Mouse (Mus musculus): ENCODE measurements around the gene Olfr287. TPM values are rescaled to one million over a fixed set of nuclear protein-coding genes. Genes with fewer than 3 reads are reported as not detected.
A peak's percentile ranks its signal among the peaks of the same experiment; 100 is the strongest.

The Olfr287 gene
- polyA plus RNA-seq, 1 experiment from 2014 or later = not detected

DNA sequence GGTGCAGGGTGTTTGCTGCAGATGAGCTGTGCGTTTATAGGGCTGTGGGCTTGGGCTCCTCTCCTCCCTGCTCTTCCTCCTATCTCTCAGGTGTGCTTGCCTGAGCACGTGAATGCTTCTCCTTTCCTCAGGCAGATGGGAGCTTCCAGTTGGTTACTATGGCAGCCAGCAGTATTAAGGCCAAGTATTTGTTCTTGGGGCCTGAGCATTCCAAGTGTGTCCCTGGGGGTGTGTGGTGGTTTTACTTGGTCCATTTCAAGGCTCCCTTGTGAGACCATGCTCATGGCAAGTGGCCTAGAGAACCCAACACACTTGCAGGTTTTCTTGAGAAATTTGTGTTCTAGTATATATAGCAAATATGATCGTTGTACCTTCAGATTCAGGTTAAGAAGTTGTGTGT, 25.4 kb downstream of the Olfr287 start, which contains the start of gene Olfr288:
Gene Olfr288, minus strand, starts transcription at position 101 of the 400 bp plus-strand sequence.
- Histone ChIP-seq H3K4me2 (no peak within 1 kb of the TSS), H3K4me1 (replicated peaks) (no peaks in the 10 kb centered on the region), H3K27ac (no peak within 1 kb of the TSS), H3K36me3 (no peaks in the 10 kb centered on the region), H3K4me3 (replicated peaks) (no peak within 1 kb of the TSS), H3K9ac (replicated peaks) (no peak within 1 kb of the TSS), H3K9me3 (no peaks in the 10 kb centered on the region), H3K27me3 (no peaks in the 10 kb centered on the region; the same call in 1 of the 2 replicates)
- WGBS = 70% methylated on average over 3 of the region's 3 CpGs
- no peak for ATAC-seq (ENCODE audit: insufficient number of reproducible peaks, insufficient read depth, low FRiP score, low TSS enrichment, low read depth)

DNA sequence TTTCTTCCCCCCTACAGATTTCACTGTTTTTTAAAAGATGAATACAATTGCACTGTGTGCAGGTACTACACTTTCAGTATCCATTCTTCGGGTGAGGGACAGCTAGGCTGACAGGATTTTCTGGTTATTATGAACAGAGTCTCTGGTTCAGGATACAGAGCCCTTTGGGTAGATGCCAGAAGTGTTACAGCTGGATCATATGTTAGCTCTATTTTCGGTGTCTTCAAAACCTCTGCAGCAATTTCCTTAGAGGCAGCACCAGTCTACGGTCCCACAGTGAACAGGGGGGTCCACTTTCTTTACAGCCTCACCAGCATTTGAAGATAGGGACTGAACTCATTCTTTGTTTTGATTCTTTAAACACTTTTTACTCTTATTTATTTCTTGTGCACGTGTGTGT, 36.4 kb downstream of the Olfr287 start:
- no peaks in the 10 kb centered on the region for H3K4me1 ChIP-seq (replicated peaks)
- H3K4me2 ChIP-seq = no peak overlapping the region
- no peak overlapping the region for H3K4me3 ChIP-seq (replicated peaks)
- H3K27me3 ChIP-seq = no peaks in the 10 kb centered on the region; the same call in 1 of the 2 replicates
- no peaks in the 10 kb centered on the region for H3K36me3 ChIP-seq
- no peaks in the 10 kb centered on the region for H3K9me3 ChIP-seq
- WGBS = 67% methylated on average over 4 of the region's 4 CpGs
- no peak overlapping the region for H3K27ac ChIP-seq
- no peak for ATAC-seq (ENCODE audit: insufficient number of reproducible peaks, insufficient read depth, low FRiP score, low TSS enrichment, low read depth)
- no peak overlapping the region for H3K9ac ChIP-seq (replicated peaks)

DNA sequence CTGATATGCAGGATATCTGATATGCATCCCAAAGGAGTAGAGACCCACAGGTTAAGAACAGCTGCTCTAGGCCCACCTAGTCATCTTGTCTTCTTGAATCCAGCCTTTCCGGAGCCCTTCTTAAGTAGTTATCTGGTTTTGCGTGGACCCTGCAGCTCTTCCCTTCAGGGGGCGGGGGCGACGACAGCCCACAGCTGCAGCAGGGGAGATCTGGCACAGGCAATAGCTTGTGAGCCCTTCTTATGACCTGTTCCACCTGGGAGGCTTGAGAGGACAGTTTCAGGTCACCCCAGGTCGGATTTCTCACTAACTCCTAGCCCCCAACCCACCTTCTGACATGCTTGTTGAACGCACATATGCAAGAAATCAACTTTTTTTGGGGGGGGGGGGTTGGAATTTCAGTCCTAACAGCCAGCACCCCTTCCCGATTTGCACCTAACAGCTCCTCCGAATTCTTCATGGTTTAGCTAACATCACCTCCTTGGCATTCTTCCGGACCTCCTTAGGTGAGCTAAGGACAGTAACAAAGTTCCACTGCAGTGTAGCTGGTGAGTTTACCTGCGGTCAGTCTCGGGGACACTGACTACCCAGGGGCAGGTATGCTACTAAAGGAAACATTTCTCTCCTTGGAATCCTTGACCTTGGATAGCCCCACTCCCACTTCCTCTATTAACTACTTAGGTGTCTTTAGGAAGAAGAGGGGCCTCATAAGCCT, 38.8 kb downstream of the Olfr287 start:
- H3K9ac ChIP-seq (replicated peaks) = no peak overlapping the region
- H3K9me3 ChIP-seq = no peaks in the 10 kb centered on the region
- peaks cover 3% of the 10 kb centered on the region; the same call in 1 of the 2 replicates for H3K27me3 ChIP-seq
- no peak for ATAC-seq (ENCODE audit: insufficient number of reproducible peaks, insufficient read depth, low FRiP score, low TSS enrichment, low read depth)
- no peak overlapping the region for H3K4me3 ChIP-seq (replicated peaks)
- H3K4me1 ChIP-seq (replicated peaks) = no peaks in the 10 kb centered on the region
- no peak overlapping the region for H3K27ac ChIP-seq
- 0 out of 2 replicates have a peak overlapping the region, but pooled peaks have one; percentile 58 for H3K4me2 ChIP-seq
- no peaks in the 10 kb centered on the region for H3K36me3 ChIP-seq
- WGBS = 74% methylated on average over 12 of the region's 12 CpGs

DNA sequence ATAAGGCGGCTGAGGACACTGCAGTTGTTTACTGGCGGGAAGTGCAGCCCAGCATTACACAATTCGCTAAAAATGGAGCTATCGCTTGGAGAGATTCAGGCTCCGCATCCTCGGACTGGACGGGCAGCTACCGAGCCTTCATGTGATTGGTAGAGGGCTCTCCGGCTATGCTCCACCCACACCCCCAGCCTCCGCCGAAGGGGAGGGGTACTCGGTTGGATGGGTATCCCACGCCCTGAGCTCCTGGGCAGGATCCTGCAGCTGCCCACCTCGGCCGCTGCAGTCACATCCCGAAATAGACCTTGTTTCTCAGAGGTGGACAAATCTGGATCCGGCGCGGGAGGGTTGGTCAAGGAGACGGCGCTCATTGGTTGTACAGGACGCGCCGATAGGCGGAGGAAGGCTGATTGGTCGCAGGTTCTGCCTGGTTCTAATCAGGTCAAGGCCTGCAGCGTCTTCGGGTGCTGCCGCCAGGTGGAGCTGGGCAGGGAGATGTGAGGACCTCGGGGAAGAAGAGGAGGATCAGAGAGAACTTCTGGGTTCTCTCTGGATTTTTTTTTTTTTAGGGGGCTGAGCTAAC, 39.6 kb downstream of the Olfr287 start:
- Histone ChIP-seq H3K27ac (0 out of 2 replicates have a peak overlapping the region, but pooled peaks have one; percentile 32), H3K36me3 (no peaks in the 10 kb centered on the region), H3K9me3 (no peaks in the 10 kb centered on the region), H3K4me1 (replicated peaks) (no peaks in the 10 kb centered on the region), H3K4me3 (replicated peaks) (peak overlapping the region; percentile 47), H3K4me2 (peak overlapping the region; percentile 58), H3K27me3 (peaks cover 8% of the 10 kb centered on the region; the same call in 1 of the 2 replicates), H3K9ac (replicated peaks) (peak overlapping the region; percentile 42; the same call in 1 of the 2 replicates)
- ATAC-seq (ENCODE audit: insufficient number of reproducible peaks, insufficient read depth, low FRiP score, low TSS enrichment, low read depth) = peak; percentile 98
- WGBS = under 1% methylated on average over 30 of the region's 30 CpGs

DNA sequence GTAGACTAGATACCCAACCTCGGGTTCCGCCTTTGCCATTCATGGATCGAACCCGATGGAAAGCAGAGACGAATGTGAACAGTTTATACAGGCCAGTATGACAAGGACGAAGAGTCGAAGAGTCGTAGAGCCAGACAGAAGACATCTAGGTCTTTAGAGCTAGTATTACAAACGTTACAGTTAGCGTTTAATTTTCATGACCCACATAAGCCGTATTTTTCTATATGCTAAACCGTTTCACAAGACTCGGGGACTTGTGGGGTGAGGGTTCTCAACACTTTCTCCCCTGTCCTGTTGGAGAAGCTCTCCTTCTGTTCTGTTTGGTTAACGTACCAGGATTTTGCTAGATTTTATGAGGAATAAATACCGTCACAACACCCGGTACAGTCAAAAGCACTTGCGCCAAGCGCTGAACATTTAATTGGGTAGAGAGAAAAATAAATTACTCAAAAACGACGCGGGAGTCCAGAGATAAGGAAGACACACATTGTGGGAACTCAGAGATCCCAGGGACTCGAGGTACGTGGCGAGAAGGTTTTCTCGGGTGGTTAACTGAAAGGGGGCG, 40.2 kb downstream of the Olfr287 start:
- H3K27ac ChIP-seq = no peak overlapping the region

DNA sequence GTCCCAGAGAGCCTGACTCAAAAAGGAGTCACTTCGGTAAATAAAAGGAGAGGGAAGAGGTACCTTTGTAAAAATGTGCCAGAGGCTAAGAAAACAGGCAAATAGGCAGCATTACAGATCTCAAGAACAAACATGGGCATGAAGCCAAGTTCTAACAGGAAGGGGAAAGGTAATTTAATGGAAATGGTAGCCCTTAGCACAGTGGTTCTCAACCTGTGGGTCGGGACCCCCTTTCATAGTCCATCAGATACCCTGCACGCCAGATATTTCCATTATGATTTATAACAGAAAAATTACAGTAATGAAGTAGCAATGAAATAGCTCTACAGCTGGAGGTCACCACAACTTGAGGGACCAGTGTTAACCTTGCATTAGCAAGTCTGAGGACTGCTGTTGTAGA, 43.5 kb downstream of the Olfr287 start:
- ATAC-seq (ENCODE audit: insufficient number of reproducible peaks, insufficient read depth, low FRiP score, low TSS enrichment, low read depth) = no peak
- 72% methylated on average over 3 of the region's 3 CpGs for WGBS
- Histone ChIP-seq H3K4me2 (no peak overlapping the region), H3K4me1 (replicated peaks) (no peaks in the 10 kb centered on the region), H3K9ac (replicated peaks) (no peak overlapping the region), H3K27me3 (peaks cover 36% of the 10 kb centered on the region), H3K27ac (no peak overlapping the region), H3K36me3 (no peaks in the 10 kb centered on the region), H3K9me3 (no peaks in the 10 kb centered on the region), H3K4me3 (replicated peaks) (no peak overlapping the region)

More for the DNA sequence above, 40.2 kb downstream of the Olfr287 start:
- ATAC-seq (ENCODE audit: insufficient number of reproducible peaks, insufficient read depth, low FRiP score, low TSS enrichment, low read depth) = no peak
- peak overlapping the region; percentile 47 for H3K4me3 ChIP-seq (replicated peaks)
- H3K9ac ChIP-seq (replicated peaks) = peak overlapping the region; percentile 42; the same call in 1 of the 2 replicates
- no peaks in the 10 kb centered on the region for H3K9me3 ChIP-seq
- H3K4me2 ChIP-seq = peak overlapping the region; percentile 58
- H3K4me1 ChIP-seq (replicated peaks) = no peaks in the 10 kb centered on the region
- H3K27me3 ChIP-seq = peaks cover 10% of the 10 kb centered on the region
- WGBS = 6% methylated on average over 26 of the region's 26 CpGs
- no peaks in the 10 kb centered on the region for H3K36me3 ChIP-seq

DNA sequence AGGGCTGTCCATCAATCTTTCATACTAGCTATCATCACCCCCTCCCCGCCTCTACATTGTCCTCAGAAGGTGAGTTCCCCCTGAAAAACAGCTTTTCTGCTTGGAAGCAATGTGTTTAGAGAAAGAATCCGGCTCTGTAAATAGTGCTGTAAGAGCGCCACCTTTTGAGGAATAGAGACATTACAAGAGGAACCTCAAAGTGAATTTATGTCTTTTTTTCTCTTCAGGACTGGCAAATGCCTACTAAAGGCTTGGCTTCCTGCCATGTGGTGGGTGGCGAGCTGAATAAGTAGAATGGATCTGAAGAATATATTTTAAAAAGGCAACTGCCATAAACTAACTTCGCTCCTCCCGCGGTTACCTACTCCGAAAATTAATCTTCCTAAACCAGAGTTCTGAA, 47.0 kb downstream of the Olfr287 start:
- Histone ChIP-seq H3K4me1 (replicated peaks) (no peaks in the 10 kb centered on the region), H3K4me2 (no peak overlapping the region), H3K27me3 (peaks cover 71% of the 10 kb centered on the region), H3K9me3 (no peaks in the 10 kb centered on the region), H3K9ac (replicated peaks) (no peak overlapping the region), H3K36me3 (no peaks in the 10 kb centered on the region), H3K27ac (no peak overlapping the region), H3K4me3 (replicated peaks) (no peak overlapping the region)
- ATAC-seq (ENCODE audit: insufficient number of reproducible peaks, insufficient read depth, low FRiP score, low TSS enrichment, low read depth) = no peak
- WGBS = 41% methylated on average over 8 of the region's 8 CpGs

DNA sequence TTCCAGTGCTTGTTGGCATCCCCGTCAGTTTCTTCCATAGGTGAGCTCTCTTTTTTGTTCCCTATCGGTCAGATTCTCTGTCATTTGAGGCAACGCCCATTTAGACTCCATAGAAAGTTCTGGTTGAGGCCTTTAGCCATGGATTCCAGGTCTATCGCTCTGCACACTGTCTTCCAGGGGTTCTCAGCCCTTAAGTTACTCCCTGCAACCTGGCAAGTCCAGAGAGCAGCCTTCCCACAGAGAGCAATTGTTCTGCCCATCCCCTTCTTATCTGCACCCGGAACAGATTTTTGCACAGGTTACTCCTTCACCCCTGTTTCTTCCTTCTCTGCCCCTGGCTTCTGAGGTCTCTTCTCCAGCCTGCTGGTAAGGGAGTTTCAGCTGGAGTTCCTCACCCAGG, 48.7 kb downstream of the Olfr287 start:
- no peaks in the 10 kb centered on the region for H3K36me3 ChIP-seq
- peaks cover 11% of the 10 kb centered on the region for H3K4me1 ChIP-seq (replicated peaks)
- H3K27ac ChIP-seq = no peak overlapping the region
- no peak overlapping the region for H3K4me3 ChIP-seq (replicated peaks)
- no peak for ATAC-seq (ENCODE audit: insufficient number of reproducible peaks, insufficient read depth, low FRiP score, low TSS enrichment, low read depth)
- 68% methylated on average over 5 of the region's 5 CpGs for WGBS
- no peak overlapping the region for H3K4me2 ChIP-seq
- no peaks in the 10 kb centered on the region for H3K9me3 ChIP-seq
- peaks cover 84% of the 10 kb centered on the region for H3K27me3 ChIP-seq
- no peak overlapping the region for H3K9ac ChIP-seq (replicated peaks)

DNA sequence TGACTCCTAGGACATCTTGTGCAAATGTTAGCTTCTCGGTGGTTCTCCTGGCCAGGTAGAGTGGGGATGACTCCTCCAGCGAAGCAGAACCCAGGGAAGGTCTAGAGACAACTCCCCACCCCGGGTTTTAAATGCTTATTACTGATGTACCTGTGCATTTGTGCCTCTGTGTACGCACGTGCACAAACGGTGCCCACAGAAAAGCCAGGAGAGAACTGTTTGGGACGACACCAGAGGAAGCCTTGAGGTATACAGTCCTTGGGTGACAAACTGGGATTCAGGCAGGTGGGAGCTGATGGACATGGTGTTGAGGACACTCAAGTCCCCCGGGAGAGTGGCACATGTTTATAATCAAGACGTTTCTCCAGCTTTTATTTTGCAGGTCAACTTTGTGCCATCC, 49.9 kb downstream of the Olfr287 start:
- no peak for ATAC-seq (ENCODE audit: insufficient number of reproducible peaks, insufficient read depth, low FRiP score, low TSS enrichment, low read depth)

DNA sequence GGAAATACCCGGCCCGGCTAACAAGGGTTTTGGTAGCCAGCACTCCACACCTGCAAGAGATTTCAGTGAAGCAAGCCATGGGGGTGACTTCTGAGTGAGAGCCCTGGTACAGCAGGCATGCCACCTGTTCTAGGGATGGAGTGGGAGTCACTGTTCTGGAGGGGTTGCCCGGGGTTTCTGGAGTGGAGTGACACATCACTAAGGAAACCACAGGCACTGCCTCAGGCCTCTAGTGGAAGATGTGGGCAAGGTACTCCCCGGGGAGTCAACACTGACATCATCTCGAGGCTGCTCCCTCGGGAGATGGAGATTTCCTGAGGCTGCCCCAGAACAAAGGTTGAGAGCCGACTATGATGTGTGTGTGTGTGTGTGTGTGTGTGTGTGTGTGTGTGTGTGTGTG, 50.5 kb downstream of the Olfr287 start:
- Histone ChIP-seq H3K36me3 (no peaks in the 10 kb centered on the region), H3K27me3 (peaks cover 91% of the 10 kb centered on the region), H3K4me2 (no peak overlapping the region), H3K4me1 (replicated peaks) (peaks cover 11% of the 10 kb centered on the region), H3K4me3 (replicated peaks) (no peak overlapping the region), H3K9ac (replicated peaks) (no peak overlapping the region), H3K27ac (no peak overlapping the region), H3K9me3 (no peaks in the 10 kb centered on the region)
- 38% methylated on average over 7 of the region's 7 CpGs for WGBS
- ATAC-seq (ENCODE audit: insufficient number of reproducible peaks, insufficient read depth, low FRiP score, low TSS enrichment, low read depth) = no peak

More for the DNA sequence above, 49.9 kb downstream of the Olfr287 start:
- WGBS = 60% methylated on average over 9 of the region's 9 CpGs
- H3K9me3 ChIP-seq = no peaks in the 10 kb centered on the region
- no peak overlapping the region for H3K4me2 ChIP-seq
- no peak overlapping the region for H3K27ac ChIP-seq
- H3K36me3 ChIP-seq = no peaks in the 10 kb centered on the region
- H3K4me3 ChIP-seq (replicated peaks) = no peak overlapping the region
- H3K9ac ChIP-seq (replicated peaks) = no peak overlapping the region
- peaks cover 88% of the 10 kb centered on the region for H3K27me3 ChIP-seq
- H3K4me1 ChIP-seq (replicated peaks) = peaks cover 11% of the 10 kb centered on the region

DNA sequence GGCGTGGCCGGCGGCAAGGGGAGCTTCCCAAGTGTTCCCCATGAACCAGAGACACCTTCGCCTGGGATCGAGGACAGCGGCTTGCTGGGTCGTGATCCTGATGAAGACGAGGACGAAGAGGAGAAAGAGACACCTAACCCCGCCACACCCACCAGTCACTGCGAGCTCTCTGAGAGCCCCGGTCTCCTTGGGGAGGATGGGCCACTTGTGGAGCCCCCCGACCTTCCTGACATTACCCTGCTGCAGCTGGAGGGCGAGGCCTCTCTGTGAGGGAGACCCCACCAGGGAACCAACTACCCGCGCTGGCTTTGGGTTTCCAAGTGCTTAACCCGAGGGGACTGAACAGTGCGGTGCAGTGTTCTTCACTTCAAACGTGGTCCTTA, 52.2 kb downstream of the Olfr287 start:
- peak overlapping the region; percentile 53 for H3K4me3 ChIP-seq (replicated peaks)
- no peak for ATAC-seq (ENCODE audit: insufficient number of reproducible peaks, insufficient read depth, low FRiP score, low TSS enrichment, low read depth)
- 2% methylated on average over 19 of the region's 19 CpGs for WGBS
- H3K9ac ChIP-seq (replicated peaks) = no peak overlapping the region
- peaks cover 92% of the 10 kb centered on the region for H3K27me3 ChIP-seq
- H3K4me1 ChIP-seq (replicated peaks) = peaks cover 11% of the 10 kb centered on the region
- no peaks in the 10 kb centered on the region for H3K9me3 ChIP-seq
- H3K4me2 ChIP-seq = peak overlapping the region; percentile 94
- no peaks in the 10 kb centered on the region for H3K36me3 ChIP-seq
- H3K27ac ChIP-seq = no peak overlapping the region
